Mouse (Mus musculus) large intestine, adult 2 months (tissue): ENCODE data around the gene Hoxc5. TPM values are rescaled to one million over a fixed set of nuclear protein-coding genes. Genes with fewer than 3 reads are reported as not detected.

ENCODE experiments used
- DNase-seq: peaks from one replicate; pipeline ENCODE4 v3.0.0-alpha.2; 2012; ENCODE audit warnings: low read depth, low spot score
- WGBS: fragments of 180-500 bp; shearing (Covaris S2); methylation state at CpG from one replicate; pipeline ENCODE4 v1.1.7; 2018; 5-methylcytosine and 5-hydroxymethylcytosine counted together
- polyA plus RNA-seq: library from polyadenylated mRNA; depleted of rRNA; stranded (reverse); fragments of >200 nt; gene quantifications from 2 replicates; pipeline ENCODE4 v1.2.3, GENCODE M21; 2012

Hoxc5 gene
- polyA plus RNA-seq, 1 experiment: 1.5 TPM

DNA sequence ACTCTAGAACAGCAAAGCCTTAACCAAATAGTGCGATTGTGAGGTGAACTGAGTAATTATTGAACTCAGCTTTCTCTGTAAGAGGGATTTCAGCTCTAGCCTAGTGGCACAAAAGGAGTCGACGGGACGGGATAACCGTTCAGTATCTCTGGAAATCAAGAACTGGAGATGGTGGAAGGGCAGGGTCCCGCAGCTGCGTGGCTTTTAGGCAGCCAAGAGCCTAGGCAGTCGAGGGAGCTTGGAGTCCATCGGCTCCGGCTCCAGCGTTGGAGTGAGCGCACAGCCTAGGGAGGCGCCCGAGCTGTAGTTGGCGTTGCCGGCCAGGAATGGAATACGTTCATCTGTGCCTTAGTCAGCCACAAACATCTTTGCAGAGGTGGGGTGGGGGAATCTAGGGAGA is 38.1 kb downstream of the Hoxc5 start:
- 6% methylated on average over 17 of the region's 17 CpGs for whole genome bisulfite sequencing
- DNase-seq: no peak

DNA sequence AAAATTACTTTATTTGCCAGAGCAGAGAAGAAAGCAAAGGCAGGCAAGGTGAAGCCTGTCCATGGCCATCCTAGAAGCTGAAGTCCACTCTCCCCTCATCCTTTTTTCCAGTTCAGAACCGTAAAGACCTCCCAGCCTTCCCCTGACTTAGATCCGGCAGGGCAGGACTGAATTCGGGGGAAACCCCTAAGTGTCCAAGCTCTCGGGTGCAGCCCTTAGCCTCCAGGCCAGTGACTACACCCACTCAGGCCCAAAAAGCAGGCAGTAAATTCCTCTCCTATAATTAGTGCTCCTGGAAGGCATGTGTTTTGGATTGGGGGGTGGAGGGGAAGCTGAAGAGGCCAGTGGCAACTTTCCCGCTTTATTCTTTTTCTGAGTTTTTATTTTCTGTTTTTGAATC is 38.6 kb downstream of the Hoxc5 start:
- 16% methylated on average over 5 of the region's 5 CpGs for WGBS

GRCm38 (mm10) chr15:103006326-103006725 is 39.1 kb downstream of the Hoxc5 start:
- WGBS: 37% methylated on average over 1 of the region's 1 CpGs

More for the DNA sequence above, 38.6 kb downstream of the Hoxc5 start:
- no peak for DNase-seq

GRCm38 (mm10) chr15:103009265-103010111 is 42.2 kb downstream of the Hoxc5 start:
- WGBS: 5% methylated on average over 27 of the region's 27 CpGs

More at GRCm38 (mm10) chr15:103006326-103006725, 39.1 kb downstream of the Hoxc5 start:
- DNase-seq: no peak

DNA sequence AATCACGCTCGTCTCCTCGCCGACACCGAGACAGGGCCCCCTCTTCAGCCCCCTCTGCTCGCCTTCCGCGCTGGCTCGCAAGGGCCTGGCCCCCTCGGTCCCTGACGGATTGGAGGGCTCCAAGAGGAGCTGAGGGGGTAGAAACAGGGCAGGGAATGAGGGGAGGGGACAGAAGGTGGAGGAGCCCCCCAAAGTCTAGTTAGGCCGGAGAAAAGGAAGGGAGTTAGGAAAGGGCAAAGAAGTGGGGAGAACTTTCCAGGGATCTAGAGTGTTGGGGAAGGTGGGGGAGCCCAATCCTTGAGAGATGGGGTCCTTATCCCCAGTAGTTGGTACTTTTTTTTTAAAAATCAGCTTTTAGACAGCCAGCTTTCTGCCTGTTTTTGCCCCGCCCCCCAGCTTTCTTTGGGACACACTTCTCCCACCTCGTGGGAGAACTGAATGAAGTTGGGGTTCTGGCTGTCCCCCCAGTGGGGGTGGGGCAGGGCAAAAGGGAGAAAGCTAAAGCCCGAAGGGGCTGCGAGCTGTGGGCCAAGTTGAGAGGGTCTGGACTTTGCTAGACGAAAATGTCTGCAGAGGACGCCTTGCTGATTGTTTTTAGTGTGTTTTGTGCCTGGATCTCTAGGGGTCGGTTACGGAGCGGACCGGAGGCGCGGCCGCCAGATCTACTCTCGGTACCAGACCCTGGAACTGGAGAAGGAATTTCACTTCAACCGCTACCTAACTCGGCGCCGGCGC is 43.0 kb downstream of the Hoxc5 start:
- DNase-seq: no peak
- WGBS: 9% methylated on average over 31 of the region's 31 CpGs

More at GRCm38 (mm10) chr15:103009265-103010111, 42.2 kb downstream of the Hoxc5 start:
- DNase-seq: no peak

DNA sequence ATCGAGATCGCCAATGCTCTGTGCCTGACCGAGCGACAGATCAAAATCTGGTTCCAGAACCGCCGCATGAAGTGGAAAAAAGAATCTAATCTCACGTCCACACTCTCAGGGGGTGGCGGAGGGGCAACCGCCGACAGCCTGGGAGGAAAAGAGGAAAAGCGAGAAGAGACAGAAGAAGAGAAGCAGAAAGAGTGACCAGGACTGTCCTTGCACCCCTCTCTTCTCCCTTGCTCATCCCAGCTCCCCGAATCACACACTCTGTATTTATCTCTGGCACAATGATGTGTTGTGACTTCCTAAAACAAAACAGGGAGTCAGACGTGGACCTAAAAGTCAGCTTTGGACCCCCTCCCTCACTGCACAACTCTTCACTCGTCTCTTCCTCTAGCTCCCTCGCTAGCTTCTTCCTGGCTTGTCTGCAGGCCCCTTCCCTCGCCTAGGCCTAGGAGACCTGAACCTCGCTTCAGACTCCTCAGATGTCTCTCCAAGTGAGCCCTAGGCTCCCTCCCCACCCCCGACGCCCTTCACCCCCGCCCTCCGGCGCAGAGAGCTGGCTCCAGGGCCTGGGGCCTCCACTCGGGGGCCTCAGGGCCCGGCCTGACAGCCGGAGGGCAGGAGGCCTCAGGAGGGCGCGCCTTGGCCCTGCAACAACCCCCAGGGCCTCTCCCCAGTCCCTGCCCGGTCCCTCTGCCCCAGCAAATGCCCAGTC is 43.8 kb downstream of the Hoxc5 start:
- WGBS: 12% methylated on average over 28 of the region's 28 CpGs
- DNase-seq: no peak

DNA sequence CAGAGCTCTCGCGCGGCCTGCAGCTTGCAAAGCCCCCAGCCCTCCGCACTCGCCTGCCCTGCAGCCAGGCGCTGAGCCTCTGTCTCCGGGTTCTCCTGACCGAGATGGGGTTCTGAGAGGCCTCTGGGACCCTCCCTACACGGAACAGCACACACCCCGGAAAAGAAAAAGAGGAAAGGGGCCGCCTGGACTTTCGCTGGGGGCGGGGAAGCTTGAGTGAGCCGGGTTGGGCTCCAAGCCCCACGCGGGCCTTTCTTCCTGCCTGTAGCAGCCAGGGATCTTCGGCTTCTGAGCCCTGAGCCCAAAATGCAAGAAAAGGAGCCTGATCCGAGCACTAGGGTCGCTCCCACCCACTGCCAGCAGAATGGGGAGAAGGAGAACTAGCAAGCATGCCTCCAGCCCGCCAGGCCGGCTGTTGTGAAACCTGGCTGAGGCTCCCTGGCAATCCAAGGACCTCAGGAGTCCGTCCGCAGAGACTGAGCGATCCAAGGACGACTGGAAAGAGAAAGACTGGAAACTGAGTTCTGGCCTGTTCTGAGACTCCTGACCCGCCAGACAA is 44.8 kb downstream of the Hoxc5 start:
- 19% methylated on average over 26 of the region's 26 CpGs for WGBS
- no peak for DNase-seq

- 8% methylated on average over 17 of the region's 17 CpGs for WGBS
- DNase-seq: no peak
These were observed 46.2 kb downstream of the Hoxc5 start for GRCm38 (mm10) chr15:103013238-103013984.

GRCm38 (mm10) chr15:103014166-103015008 is 47.1 kb downstream of the Hoxc5 start:
- DNase-seq: no peak
- WGBS: 3% methylated on average over 57 of the region's 57 CpGs

GRCm38 (mm10) chr15:103015009-103015399 is 47.8 kb downstream of the Hoxc5 start:
- 9% methylated on average over 27 of the region's 28 CpGs for WGBS
- no peak for DNase-seq

- 20% methylated on average over 19 of the region's 19 CpGs for WGBS
- no peak for DNase-seq
These were observed 48.3 kb downstream of the Hoxc5 start for GRCm38 (mm10) chr15:103015406-103016166.

DNA sequence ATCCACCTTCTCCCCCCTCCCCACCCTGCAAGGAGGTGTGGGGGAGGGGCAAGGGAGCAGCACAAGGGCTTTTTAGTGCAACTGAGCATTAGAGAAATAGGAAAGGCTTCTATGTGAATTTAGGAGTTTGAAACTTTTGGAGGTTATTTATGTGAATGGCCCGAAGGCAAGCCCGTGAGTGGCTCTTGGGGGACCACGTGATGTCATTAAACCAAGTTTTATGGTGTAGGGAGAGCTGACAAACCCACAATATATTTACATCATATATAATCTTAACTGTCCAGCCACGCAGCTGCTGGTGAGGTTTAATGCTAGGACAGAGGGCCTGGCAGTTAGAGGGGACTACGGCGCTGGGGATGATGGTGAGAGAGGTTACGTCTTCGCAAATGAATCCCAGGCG is 51.4 kb downstream of the Hoxc5 start, which contains the start of gene Hoxc4:
Gene Hoxc4, plus strand, starts transcription at position 299 of the 400 bp plus-strand sequence.
- DNase-seq: no peak
- 34% methylated on average over 9 of the region's 9 CpGs for WGBS

DNA sequence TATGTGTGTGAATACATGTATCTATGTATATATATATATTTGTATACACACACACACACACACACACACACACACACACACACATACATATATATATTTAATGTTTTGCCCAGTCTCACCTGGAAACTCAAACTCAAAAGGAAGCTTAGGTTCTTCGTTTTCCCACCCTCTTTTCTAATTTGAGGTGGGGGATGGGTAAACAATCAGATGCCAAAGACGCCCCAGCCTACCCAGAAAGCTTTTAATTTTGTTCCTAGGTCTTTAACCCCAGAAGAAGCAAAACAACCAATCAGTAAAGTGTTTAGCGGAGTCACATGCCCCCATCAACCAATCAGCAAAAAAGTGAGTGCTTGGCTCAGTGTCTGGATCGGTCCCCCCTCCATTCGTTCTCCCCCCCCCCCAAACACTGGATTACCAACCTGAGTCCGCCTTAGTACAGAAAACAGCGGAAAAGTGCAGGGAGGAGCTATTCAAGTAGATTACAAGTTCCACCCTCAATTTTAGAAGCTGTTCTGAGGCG is 53.7 kb downstream of the Hoxc5 start:
- no peak for DNase-seq
- 19% methylated on average over 8 of the region's 8 CpGs for WGBS

DNA sequence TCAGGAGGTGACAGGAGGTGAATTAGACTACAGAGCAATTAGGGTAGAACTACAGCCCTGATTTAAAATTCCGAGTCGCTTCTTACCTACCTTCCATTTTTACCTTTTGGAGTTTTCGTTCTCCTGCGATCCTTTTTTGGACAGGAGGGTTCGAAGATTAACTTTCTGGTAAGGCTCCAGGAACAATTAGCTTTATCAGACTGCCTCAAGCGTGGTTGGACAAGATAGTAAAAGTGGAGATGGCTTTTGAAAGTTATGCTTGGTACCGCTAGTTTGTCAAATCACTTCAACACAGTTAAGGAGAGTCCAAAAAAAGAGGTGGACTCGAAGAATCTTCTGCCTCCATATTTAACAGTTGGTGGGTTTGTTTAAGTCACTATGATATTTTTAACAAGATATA is 54.3 kb downstream of the Hoxc5 start:
- WGBS: 21% methylated on average over 8 of the region's 8 CpGs
- no peak for DNase-seq

GRCm38 (mm10) chr15:103024131-103024530 is 56.9 kb downstream of the Hoxc5 start:
- 7% methylated on average over 2 of the region's 2 CpGs for WGBS

GRCm38 (mm10) chr15:103027266-103028235 is 60.3 kb downstream of the Hoxc5 start:
- 7% methylated on average over 43 of the region's 43 CpGs for WGBS
- DNase-seq: no peak

More at GRCm38 (mm10) chr15:103024131-103024530, 56.9 kb downstream of the Hoxc5 start:
- DNase-seq: no peak
